Mouse (Mus musculus) layer of hippocampus, postnatal 36 days (tissue): ENCODE results near the gene Nags. TPM values are rescaled to one million over a fixed set of nuclear protein-coding genes. Genes with fewer than 3 reads are reported as not detected.
"Not testable (repeated sequence)": the region's sequence is repeated elsewhere in the genome, so short reads cannot be mapped to it uniquely, and the experiment has no call there.

Experiments used
- DNase-seq, 2 experiments: peaks; one replicate each; pipeline ENCODE4 v3.0.0; 2022
- total RNA-seq, 2 experiments: library from RNA; stranded (reverse); gene quantifications; 2 replicates each; pipeline ENCODE4 v1.2.3; 2021

Nags gene
- total RNA-seq, 2 experiments from 2014 or later: not detected

GRCm38 (mm10) chr11:102158024-102158423 is 12.7 kb downstream of the Nags start:
- not testable (repeated sequence) for DNase-seq

DNA sequence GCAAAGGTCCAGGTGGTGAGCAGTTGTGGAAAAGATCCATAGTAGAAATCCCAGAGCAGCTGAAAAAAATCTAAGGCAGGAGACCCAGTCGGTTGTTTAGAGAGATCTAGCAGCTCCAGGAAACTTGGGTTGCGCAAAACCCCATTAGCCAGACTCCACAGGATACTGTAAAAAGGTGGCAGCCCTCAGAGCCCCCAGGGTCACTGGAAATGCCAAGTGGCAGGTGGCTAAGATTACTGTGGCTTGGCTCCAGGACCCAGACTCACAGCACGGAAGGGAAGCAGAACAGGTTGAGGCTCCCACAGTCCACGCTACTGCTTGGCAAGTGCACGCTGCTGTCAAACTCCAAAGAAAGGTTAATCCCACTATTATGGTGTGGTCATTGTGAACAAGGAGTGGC is 14.5 kb downstream of the Nags start:
- no peak for DNase-seq

DNA sequence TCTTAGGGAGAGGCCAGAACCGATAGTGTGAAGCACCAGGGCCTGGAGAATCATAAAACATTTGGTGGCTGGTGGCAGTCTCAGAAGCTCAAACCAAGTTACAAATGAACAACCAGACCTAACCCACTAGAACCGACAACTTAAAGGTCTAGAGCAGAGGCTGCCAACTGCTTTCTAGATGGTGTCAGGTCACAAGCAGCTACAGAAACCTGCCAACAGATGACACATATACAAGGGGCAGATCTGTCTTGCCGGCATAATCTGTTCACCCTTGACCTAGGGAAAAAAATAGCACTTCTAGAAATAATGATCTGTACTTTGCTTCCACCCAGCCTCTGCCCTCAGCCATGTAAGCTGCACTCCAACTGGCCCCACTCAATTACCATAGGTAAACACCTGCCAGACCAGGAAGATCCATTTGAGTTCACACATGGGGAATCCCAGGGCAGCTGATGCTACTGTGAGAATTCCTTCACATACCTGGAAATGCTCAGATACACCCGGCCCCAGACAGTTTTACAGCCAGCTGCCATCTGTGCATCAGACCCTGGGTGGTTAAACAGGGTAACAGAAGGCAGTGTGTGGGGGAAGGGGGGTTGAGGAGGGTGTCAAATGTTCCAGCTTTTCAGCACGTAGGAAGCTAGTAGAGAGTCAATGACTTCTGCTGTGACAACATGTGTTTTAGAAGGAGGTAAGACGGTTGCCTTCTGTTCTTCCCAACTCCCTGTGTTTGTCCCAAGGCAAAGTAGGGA is 20.8 kb downstream of the Nags start:
- DNase-seq: peak; percentile 64 to 70

- DNase-seq: no peak
Observed at GRCm38 (mm10) chr11:102167539-102167938, 22.2 kb downstream of the Nags start.

GRCm38 (mm10) chr11:102168689-102169088 is 23.4 kb downstream of the Nags start:
- DNase-seq: no peak

DNA sequence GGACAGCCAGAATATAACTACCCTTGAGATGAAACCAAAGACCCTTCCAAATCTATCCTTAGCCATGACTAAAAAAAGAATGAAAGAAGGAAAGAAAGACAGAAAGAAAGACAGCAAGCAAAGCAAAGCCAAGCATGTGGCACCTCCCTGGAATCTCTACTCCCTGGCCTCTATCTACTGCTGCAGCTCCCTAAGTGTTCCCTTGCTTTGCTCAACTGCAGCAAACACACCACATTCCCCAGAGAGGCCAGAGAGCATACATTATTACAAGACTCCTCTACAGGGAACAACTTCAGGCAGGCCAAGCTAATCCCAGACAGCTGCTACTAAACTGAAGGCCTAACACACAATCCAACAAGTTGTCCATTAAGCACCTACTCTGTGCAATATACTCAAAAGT is 34.5 kb downstream of the Nags start:
- no peak for DNase-seq

- no peak for DNase-seq
Observed at GRCm38 (mm10) chr11:102184253-102184645, 38.9 kb downstream of the Nags start.

DNA sequence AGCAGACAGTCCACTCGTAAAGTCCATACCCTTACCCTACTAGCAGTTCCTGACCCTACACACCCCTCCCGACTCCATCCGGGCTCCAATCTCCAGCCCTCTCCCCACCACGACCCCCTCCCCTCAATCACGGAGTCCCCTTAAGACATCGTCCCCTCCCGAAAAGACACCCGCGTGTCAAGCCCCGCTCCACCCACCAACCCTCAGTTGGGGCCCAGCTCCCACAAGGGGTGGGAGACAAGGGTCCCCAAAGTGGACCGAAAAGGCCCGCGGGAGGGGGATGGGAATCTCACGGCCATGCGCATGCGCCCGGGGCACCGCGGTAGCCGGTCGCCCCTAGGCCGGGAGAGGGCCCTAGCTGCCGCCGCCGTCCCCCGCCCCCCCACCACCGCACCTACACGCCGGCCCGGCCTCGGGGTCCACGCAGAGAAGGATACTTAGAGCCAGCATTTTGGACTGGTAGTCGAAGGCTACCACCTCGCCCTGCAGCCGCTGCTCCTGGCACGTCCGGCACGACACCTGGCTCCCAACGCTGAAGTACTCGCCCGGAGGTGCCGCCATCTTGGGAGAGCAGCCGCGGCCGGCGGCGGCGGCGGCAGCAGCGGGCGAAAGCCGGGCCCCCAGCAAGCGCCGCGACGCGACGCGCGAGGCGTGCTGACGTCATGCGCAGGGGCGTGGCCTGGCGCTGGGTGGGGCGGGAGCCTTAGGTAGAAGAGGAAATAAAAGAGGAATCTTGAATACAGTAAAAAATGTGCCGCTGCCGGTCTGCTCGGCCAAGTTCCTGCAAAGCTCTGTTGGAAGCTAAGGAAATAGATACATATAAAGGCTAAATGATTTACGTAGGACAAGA is 39.6 kb downstream of the Nags start, which contains the start of gene Lsm12:
Gene Lsm12, minus strand, starts transcription at position 651 of the 850 bp plus-strand sequence.
- DNase-seq: peak; percentile 94

DNA sequence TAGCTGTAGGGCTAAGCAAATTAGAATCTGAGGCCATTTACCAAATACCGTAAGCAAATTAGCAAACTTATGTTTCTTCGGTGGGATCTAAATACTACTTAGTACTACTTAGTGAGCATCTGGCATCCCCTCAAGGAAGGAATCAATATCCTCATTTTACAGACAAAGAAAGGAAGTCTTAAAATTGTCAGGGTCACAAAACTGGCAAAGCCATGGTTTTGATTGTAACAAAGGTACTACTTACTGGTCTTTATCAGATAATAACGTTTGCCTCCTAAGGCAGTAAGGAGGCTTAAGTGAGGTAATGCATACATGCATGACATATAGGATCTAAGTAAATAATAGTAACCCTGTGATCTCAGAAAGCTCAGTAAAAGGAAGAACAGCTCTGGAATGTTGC is 40.4 kb downstream of the Nags start:
- DNase-seq: no peak

GRCm38 (mm10) chr11:102186235-102186634 is 40.9 kb downstream of the Nags start:
- DNase-seq: no peak

- DNase-seq: no peak
Observed at GRCm38 (mm10) chr11:102188980-102189379, 43.7 kb downstream of the Nags start.

DNA sequence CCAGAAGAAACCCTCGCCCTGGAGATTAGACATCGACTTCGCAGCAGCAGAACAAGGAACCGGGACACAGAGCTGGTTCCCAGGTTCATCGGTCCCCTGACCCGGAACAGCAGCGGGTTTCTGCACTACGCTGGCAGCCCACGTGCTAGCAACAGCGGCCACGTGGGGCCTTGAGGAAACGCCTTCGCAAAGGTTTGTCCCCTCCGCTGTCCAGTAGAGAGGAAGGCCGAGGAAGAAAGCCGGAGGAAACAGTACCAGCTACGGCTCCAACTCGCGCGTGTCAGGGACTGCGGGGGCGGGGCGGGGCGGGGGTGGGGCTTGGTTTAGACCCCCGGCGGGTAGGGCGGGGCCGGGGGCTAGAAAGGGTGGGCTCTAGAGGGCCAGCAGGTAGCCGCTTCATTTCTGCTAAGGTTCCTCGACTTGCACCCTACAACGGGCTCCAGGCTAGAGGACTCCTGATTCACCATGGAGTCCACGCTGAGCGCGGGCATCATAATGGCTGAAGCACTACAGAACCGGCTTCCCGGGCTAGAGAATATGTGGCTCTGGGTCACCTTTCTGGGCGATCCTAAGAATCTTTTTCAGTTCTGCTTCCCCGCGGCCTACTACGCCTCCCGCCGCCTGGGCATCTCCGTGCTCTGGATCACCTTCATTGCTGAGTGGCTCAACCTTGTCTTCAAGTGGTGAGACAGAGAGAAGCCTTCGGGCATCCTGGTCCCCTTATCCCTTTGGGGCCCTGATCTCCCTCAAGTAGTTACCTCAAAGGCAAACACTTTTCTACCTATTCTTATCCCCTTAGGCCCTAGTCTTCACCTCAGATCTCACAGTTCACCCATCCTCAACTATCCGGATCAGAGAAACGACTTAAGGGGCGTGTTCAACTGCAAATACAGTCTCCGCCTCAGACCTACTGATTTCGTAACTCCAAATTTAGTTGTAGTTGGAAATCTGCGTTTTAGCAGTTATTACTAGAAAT is 44.4 kb downstream of the Nags start, which contains the start of gene G6pc3:
Gene G6pc3, plus strand, starts transcription at position 160 of the 976 bp plus-strand sequence.
- peak; percentile 84 to 85 for DNase-seq

GRCm38 (mm10) chr11:102190848-102191247 is 45.5 kb downstream of the Nags start:
- DNase-seq: no peak

DNA sequence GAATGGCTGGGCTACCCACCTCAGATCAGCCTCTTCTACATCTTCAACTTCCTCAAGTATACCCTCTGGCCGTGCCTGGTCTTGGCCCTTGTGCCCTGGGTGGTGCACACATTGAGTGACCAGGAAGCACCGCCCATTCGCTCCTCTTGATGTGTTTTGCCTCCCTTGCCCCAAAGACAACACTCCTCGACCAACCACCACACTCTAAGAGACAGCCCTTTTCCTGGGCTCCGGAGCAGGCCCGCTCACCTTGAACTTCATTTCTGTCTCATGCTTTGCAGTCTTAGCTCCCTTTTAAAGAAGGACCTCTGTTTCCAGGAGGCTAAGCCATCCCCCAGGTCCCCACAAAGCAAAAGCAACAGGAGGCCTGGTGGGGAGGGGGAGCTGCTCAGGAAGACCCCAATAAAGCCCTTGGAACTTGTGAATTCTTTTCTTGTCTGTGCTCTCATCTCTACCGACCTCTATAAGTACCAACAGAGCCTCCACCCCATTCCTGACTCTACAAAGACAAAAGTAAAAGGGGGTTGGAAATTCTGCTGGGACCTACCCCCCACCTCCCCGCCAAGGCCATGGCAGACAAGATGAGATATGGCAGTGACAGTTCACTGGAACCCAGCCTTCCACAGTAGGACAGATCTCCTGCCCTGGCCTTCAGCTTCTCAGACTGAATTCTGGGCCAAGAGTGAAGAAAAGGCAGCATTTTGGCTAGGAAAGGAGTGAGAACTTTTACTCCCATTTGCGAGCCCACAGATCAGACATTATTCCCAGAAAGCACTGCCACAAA is 48.5 kb downstream of the Nags start:
- DNase-seq: no peak

DNA sequence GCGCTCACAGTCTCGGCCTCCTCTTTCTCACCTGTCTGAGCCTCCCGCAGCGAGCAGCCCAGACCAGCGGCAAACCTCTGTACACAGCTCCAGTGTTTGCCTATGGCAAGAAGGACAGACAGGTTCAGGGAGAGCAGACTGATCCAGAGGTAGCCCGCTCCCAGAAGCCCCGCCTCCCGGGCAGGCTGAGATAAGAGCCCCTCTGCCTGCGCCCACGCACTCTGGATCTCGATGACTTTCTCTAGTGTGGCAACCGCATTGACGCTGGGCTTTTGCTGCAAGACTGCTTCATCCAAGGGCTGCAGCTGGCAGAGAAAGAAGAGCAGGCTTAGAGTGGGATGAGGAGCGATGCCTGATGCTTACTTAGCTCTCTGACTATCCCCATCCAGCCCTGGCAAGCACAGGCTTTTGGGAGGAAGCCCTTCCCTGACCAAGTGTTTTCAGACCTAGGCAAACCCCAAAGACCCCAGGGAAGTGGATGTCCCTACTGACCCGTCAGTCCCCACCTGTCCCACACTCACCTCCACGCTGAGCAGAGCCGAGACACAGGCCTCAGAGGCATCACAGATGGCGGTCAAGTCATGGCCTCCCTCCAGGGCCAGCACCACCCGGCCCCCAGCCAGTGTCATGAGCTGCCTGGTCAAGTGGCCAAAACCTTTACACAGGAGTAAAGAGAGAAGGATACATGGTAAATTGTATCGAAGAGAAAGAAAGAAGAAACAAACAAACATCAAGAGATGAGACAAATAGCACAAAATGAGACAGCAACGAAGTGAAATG is 50.9 kb downstream of the Nags start:
- no peak for DNase-seq

GRCm38 (mm10) chr11:102198245-102198644 is 52.9 kb downstream of the Nags start:
- DNase-seq: no peak
